Comparison of ENCODE assay signal across 19 mouse cellular contexts in genomic region chr10:33210411-33210810, GRCm38 (mm10).
DNase-seq lines count a peak whose midpoint lies in the region; ATAC-seq lines count a peak whose summit lies in the region.
"Had no signal": no experiment of that assay in that cellular context is flagged by ENCODE, and none has a peak within 500 bp of the region (broad histone marks: within the 10 kb centered on the region; RNA-seq: fewer than 3 reads in every experiment).

No protein-coding gene starts in this region.

- H3K4me2 ChIP-seq in heart, embryonic 12.5 days, result no peak overlapping the region
- no peak overlapping the region for H3K4me2 ChIP-seq in midbrain, embryonic 11.5 days
- no peak overlapping the region for H3K4me2 ChIP-seq in midbrain, embryonic 13.5 days (replicated peaks)

- no peaks in the 10 kb centered on the region for H3K9me3 ChIP-seq in heart, embryonic 12.5 days (replicated peaks)
- no peaks in the 10 kb centered on the region for H3K9me3 ChIP-seq in midbrain, embryonic 11.5 days (ENCODE audit: control insufficient read depth, low read length)
- no peaks in the 10 kb centered on the region for H3K9me3 ChIP-seq in midbrain, embryonic 13.5 days
- H3K9me3 ChIP-seq: G1E had no signal

- 70% methylated on average over 1 of the region's 1 CpGs for WGBS in heart, embryonic 12.5 days
- 80% methylated on average over 1 of the region's 1 CpGs for WGBS in midbrain, embryonic 11.5 days
- 68% methylated on average over 1 of the region's 1 CpGs for WGBS in midbrain, embryonic 13.5 days

- DNase-seq in heart, adult 11 months, result peak; percentile 64
- DNase-seq in midbrain, embryonic 11.5 days (ENCODE audit: low spot score, missing footprints), result peak; percentile 65
- DNase-seq: adrenal gland, adult 2 months; adrenal gland, adult 8-10 months; adrenal gland, postnatal 10 days; adrenal gland, postnatal 14 days; adrenal gland, postnatal 25 days; adrenal gland, postnatal 36 days; B cell, adult 2 months; cerebellum, adult 11 months; cerebellum, adult 11-12 months; cerebellum, adult 18-20 months had no signal

- no peaks in the 10 kb centered on the region for H3K4me1 ChIP-seq in heart, embryonic 12.5 days (replicated peaks)
- no peaks in the 10 kb centered on the region for H3K4me1 ChIP-seq in midbrain, embryonic 11.5 days (ENCODE audit: control insufficient read depth, insufficient read depth, low read length)
- H3K4me1 ChIP-seq in midbrain, embryonic 13.5 days (replicated peaks), result no peaks in the 10 kb centered on the region

- H3K9ac ChIP-seq in heart, embryonic 12.5 days, result no peak overlapping the region
- no peak overlapping the region for H3K9ac ChIP-seq in midbrain, embryonic 11.5 days (ENCODE audit: low read length)
- no peak overlapping the region for H3K9ac ChIP-seq in midbrain, embryonic 13.5 days (replicated peaks)

- H3K36me3 ChIP-seq in heart, embryonic 12.5 days, result 0 out of 2 replicates have a peak, but pooled peaks cover 3% of the 10 kb centered on the region
- no peaks in the 10 kb centered on the region for H3K36me3 ChIP-seq in midbrain, embryonic 11.5 days (ENCODE audit: control insufficient read depth, insufficient read depth, low read length)
- no peaks in the 10 kb centered on the region for H3K36me3 ChIP-seq in midbrain, embryonic 13.5 days
- H3K36me3 ChIP-seq: G1E had no signal

- no peaks in the 10 kb centered on the region for H3K27me3 ChIP-seq in heart, embryonic 12.5 days (replicated peaks)
- no peaks in the 10 kb centered on the region for H3K27me3 ChIP-seq in midbrain, embryonic 11.5 days (ENCODE audit: control insufficient read depth, insufficient read depth, low read length)
- no peaks in the 10 kb centered on the region for H3K27me3 ChIP-seq in midbrain, embryonic 13.5 days
- H3K27me3 ChIP-seq: CH12.LX, Patski had no signal

- H3K4me3 ChIP-seq in heart, embryonic 12.5 days, result no peak overlapping the region
- no peak overlapping the region for H3K4me3 ChIP-seq in midbrain, embryonic 11.5 days (ENCODE audit: low read depth, low read length)
- no peak overlapping the region for H3K4me3 ChIP-seq in midbrain, embryonic 13.5 days (replicated peaks)

- H3K27ac ChIP-seq in heart, embryonic 12.5 days (ENCODE audit: poor library complexity, severe bottlenecking), result no peak overlapping the region
- H3K27ac ChIP-seq in midbrain, embryonic 11.5 days (ENCODE audit: low read depth, low read length), result no peak overlapping the region
- H3K27ac ChIP-seq in midbrain, embryonic 13.5 days, result no peak overlapping the region

- ATAC-seq in heart, embryonic 12.5 days (ENCODE audit: insufficient number of reproducible peaks, low FRiP score), result no peak
- ATAC-seq in midbrain, embryonic 11.5 days (ENCODE audit: low FRiP score), result no peak
- no peak for ATAC-seq in midbrain, embryonic 13.5 days
- ATAC-seq: activated CD4-positive, CD25-positive, alpha-beta regulatory T cell, adult 4 months; CD4-positive, CD25-positive, alpha-beta regulatory T cell, adult 4 months; Patski had no signal
